Mouse (Mus musculus): ENCODE measurements at regions not wholly inside any gene's neighbourhood (a gene's known extent, or its start where the extent isn't known, plus 50 kb on each side); places are given as distances from the start of the nearest gene placed in this dataset.
"Not testable (repeated sequence)": the region's sequence is repeated elsewhere in the genome, so short reads cannot be mapped to it uniquely, and the experiment has no call there.

DNA sequence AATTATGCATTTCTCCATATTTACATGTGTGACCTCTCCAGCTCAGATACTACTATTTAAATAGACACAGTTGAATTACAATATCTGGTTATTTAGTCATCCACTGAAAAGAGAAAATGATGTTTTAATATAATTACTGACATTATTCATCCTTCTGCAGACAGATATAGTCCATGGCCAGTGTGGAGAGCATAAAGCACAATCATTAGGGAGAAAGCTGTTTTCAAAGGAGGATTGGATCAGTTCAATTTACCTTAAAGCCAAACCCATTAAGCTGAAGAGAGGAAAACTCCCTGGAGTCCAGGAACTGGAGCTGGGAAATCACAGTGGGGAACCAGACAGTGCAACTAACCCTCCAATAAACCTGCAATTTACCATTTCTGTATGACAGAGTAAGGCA is 339.8 kb upstream of the Rgs17 start:
- DNase-seq (ENCODE audit: low spot score in 2 of 2), result no peak

DNA sequence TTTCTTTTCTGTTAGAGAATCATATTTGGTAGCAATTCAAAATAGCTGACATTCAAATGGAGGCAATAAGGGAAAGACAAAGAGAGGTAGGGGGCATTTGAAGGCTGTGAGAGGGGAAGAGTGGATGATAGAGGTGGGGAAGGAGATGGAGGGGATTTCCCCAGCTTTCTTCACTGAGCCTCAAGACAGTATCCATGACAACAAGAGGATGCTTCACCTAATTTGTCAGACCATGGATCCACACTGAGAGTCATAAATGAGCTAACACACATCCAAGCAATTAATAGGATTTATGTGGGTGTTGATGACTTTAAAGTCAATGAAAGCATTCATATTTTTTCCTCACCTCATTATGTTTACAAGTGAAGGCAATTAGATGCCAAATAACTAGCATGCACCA is 343.5 kb upstream of the Rgs17 start:
- no peak for DNase-seq (ENCODE audit: low spot score in 2 of 2)

GRCm38 (mm10) chr10:6291388-6291787 is 369.2 kb upstream of the Rgs17 start:
- no peak for DNase-seq (ENCODE audit: low spot score in 2 of 2)

DNA sequence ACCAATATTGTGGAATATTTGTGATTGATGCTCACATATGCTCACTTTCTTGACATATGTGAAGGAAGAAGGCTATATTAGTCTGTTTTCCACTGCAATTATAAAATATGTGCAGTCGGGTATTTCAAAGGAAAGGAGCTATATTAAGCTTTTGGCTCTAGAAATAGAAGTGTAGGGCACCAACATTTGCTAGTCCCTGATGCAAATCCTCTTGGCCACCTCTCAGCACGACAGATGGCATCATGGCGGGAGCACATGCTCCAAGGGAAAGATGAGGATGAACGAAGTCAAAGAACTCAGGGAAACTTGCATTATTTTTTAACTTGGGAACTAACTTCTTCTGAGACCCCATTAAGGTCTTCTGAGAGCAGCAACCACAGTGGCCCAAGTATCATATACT is 374.4 kb upstream of the Rgs17 start:
- DNase-seq (ENCODE audit: low spot score in 2 of 2), result peak; percentile 9 to 32

DNA sequence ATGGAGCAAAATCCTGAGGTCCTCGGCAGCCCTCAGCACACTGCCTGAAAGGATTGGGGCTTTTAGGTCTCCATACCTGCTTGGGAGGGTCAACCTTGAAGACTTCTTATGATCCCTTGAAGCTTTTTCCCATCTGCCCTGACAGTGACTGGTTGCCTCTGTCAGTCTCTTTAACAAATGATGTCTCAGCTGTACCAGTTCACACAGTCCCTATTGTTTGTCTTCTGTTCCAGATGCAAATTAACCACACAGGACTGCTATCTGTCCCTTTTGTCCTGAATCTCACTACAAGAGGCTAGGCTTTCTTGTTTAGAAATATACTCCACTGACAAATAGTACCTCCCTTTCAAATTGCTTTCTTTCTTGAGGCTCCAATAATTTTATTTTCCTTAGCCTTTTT is 375.6 kb upstream of the Rgs17 start:
- no peak for DNase-seq (ENCODE audit: low spot score in 2 of 2)

- DNase-seq (ENCODE audit: low spot score in 2 of 2), result no peak
Observed at GRCm38 (mm10) chr10:6298682-6299081, 376.5 kb upstream of the Rgs17 start.

GRCm38 (mm10) chr10:6301514-6301913 is 379.3 kb upstream of the Rgs17 start:
- no peak for DNase-seq (ENCODE audit: low spot score in 2 of 2)

DNA sequence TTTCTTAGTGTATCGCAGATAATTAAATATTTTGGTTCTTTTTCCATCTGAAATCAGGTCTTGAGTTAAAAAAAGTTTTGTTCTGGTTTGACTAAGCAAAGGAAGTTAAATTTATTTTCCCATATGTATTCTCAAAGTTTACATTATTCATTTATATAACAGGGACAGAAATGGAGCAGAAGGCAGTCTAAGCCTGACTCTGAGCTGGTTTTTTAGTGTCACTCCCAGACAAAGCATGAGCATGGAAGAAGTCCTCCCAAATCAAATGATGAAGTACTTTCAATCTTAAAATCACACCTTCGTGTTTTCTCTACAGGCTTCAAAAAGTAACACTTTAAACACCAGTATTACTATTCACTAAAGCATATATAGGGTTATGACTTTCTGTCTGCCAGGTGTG is 387.2 kb upstream of the Rgs17 start:
- no peak for DNase-seq (ENCODE audit: low spot score in 2 of 2)

GRCm38 (mm10) chr10:6341572-6341971 is 416.7 kb upstream of the Oprm1 start:
- no peak for DNase-seq (ENCODE audit: low spot score in 2 of 2)

DNA sequence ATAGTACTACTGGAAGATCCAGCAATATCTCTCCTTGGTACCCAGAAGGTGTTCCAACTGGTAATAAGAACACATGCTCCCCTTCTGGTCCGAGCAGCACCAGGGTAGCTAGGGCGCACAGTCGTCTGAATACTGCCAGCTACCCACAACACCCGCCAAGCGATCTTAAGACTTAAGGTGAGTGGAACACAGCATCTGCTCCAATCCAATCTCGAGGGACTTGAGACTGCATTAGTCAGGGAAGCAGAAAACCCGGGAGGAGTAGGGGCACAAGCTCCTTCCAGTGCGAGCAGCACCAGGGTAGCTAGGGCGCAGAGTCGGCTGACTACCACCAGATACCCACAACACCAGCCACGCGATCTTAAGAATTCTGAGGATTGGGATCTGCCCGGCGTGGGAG is 409.1 kb upstream of the Oprm1 start:
- not testable (repeated sequence) for DNase-seq (ENCODE audit: low spot score in 2 of 2)

- no peak for DNase-seq (ENCODE audit: low spot score in 2 of 2)
Observed at GRCm38 (mm10) chr10:6366182-6366581, 392.1 kb upstream of the Oprm1 start.

- DNase-seq (ENCODE audit: low spot score in 2 of 2), result no peak
Observed at GRCm38 (mm10) chr10:6371666-6372065, 386.6 kb upstream of the Oprm1 start.

DNA sequence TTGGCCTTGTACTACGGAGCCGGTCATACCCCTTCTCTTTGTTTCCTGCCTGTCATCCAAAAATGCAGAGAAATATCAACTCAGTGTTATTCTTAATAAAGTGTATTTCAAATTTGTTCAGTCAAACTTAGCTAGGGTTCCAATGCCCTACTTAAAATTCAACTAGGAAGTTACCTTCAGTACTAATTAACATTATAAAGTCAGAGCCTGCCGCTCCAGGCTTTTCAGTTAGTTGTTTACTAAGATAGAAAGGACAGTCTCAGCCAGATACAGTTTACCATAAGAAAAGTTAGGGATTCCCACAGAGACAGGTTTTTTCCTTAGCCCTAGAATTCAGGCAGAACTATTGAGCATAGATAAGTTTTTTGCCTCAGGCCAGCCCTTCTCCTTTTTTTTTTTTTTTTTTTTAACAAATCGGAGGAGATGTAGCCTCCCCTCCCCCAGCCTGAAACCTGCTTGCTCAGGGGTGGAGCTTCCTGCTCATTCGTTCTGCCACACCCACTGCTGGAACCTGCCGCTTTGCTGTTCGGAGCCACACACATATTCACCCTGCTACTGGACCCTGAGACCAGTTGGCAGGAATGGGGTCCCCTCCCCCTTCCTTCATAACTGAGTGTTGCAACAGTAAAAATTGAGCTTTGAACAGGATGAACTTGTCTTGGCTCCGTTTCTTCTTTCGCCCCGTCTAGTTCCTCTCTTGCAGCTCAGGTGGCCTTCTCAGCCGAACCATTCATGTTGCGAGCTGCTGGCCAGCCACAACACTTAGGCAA is 340.8 kb upstream of the Oprm1 start:
- DNase-seq (ENCODE audit: low spot score in 2 of 2), result not testable (repeated sequence)

DNA sequence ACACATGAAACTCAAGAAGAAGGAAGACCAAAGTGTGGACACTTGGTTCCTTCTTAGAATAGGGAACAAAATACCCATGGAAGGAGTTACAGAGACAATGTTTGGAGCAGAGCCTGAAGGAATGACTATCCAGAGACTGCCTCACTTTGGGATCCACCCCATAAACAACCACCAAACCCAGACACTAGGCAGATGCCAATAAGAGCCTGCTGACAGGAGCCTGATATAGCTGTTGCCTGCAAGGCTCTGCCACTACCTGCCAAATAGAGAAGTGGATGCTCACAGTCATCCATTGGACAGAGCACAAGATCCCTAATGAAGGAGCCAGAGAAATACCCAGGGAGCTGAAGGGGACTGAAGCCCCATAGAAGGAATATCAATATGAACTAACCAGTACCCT is 340.1 kb upstream of the Oprm1 start:
- not testable (repeated sequence) for DNase-seq (ENCODE audit: low spot score in 2 of 2)

- no peak for DNase-seq (ENCODE audit: low spot score in 2 of 2)
Observed at GRCm38 (mm10) chr10:6465824-6466223, 292.5 kb upstream of the Oprm1 start.

DNA sequence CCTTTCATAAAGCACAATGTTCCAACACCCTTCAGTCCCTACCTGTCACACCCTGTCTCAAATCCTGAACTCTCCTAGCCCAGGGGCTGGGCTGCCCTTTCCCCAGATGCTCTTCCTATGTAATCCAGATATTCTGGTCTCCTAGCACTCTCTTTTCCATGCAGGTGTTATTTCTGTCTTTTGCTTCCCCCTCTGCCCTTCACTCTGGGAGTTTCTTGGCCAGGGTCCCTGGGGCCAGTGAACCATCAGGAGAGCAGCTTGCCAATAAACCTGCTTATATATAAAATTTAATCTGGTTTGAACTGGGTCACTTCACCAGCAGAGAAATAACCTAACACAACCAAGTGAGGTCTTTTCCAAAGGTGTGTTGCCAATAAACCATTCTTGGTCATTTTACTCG is 278.0 kb upstream of the Oprm1 start:
- no peak for DNase-seq (ENCODE audit: low spot score in 2 of 2)

GRCm38 (mm10) chr10:6488605-6489004 is 269.7 kb upstream of the Oprm1 start:
- DNase-seq (ENCODE audit: low spot score in 2 of 2), result no peak

DNA sequence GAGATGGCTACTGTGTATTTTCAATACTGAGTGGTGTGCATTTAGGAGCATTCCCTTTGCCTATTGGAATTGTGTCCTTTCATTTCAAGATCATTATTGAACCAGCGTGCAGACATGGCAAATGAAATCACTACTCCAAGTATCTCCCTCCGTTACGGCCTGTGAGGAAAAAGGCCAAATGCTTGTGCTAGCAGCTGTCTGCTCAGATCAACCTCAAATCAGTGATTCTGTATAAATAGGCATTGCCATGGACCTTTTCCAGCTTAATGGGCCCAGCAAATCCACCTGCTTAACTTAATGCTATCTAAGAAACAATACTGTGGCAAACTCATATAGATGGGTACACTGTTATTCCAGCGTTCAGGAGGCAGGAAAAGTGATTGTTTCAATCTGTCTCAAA is 265.6 kb upstream of the Oprm1 start:
- no peak for DNase-seq (ENCODE audit: low spot score in 2 of 2)

DNA sequence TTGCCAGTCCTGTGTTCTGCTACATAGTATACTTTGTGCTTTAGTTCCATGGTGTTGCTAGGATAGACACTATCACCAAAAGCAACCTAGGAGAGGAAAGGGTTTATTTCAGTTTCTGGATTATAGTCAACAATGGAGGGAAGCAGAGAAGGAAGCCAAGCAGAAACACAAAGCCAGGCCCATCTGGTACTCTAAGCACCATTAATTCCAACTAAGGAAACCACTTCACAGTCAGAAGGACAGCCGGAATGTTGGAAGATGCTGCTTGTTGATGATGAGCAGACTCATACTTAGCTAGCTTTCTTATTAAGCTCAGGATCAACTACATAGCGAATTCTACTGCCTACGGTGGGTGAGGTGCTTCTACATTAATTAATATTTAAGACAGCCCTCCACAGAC is 263.2 kb upstream of the Oprm1 start:
- DNase-seq (ENCODE audit: low spot score in 2 of 2), result no peak

GRCm38 (mm10) chr10:6514269-6514668 is 244.0 kb upstream of the Oprm1 start:
- DNase-seq (ENCODE audit: low spot score in 2 of 2), result no peak

DNA sequence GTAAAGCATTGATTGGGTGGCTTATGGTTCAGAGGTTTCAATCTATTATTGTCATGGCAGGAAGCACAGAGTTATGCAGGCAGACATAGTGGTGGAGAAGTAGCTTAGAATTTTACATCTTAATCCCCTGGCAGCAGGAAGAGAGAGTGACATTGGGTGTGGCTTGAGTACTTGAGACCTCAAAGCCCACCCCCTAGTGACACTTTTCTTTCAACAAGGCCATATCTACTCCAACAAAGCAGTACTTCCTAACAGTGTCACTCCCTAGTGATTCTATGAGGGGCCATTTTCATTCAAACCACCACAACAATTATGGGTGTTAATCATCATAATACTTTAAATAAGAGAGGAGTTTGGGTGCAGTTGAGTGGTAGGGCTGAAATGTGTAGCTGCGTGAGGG is 195.8 kb upstream of the Oprm1 start:
- no peak for DNase-seq (ENCODE audit: low spot score in 2 of 2)

GRCm38 (mm10) chr10:6578616-6579015 is 179.7 kb upstream of the Oprm1 start:
- no peak for DNase-seq (ENCODE audit: low spot score in 2 of 2)

GRCm38 (mm10) chr10:6585821-6586220 is 172.5 kb upstream of the Oprm1 start:
- not testable (repeated sequence) for DNase-seq (ENCODE audit: low spot score in 2 of 2)

GRCm38 (mm10) chr10:6590211-6590610 is 168.1 kb upstream of the Oprm1 start:
- no peak for DNase-seq (ENCODE audit: low spot score in 2 of 2)

Measured in frontal cortex, postnatal 10 days (tissue).